Mouse (Mus musculus) kidney, adult 2 months (tissue): Measurements from ENCODE around the gene Osbpl2.

Experiments used
- CTCF ChIP-seq: fragments of 200-500 bp; conservative IDR thresholded peaks from 2 replicates; pipeline ENCODE4 v1.5.1; 2011; ENCODE audit warnings: low read depth, mild to moderate bottlenecking, control low read depth, low read length, moderate library complexity, mixed read lengths; ENCODE audit not compliant: insufficient read depth, insufficient read length
- POLR2A ChIP-seq: fragments of 200-500 bp; IDR thresholded peaks from one replicate; pipeline ENCODE4 v1.6.1; 2011; ENCODE audit warnings: low read depth, low read length, control low read depth

GRCm38 (mm10) chr2:180158627-180159026 lies 39.5 kb downstream of the Osbpl2 start:
- TF ChIP-seq POLR2A (no peak), CTCF (no peak)
